8 mouse cellular contexts compared by ENCODE assay signal in genomic region chrX:107679203-107679602, GRCm38 (mm10). TPM values are rescaled to one million over a fixed set of nuclear protein-coding genes. Genes with fewer than 3 reads are reported as not detected.
DNase-seq lines count a peak whose midpoint lies in the region; ATAC-seq lines count a peak whose summit lies in the region.

No protein-coding gene starts in this region.

- peak; percentile 28 for DNase-seq in heart, adult 11 months
- no peak for DNase-seq in heart, postnatal 14 days
- DNase-seq in 3T3-L1 (ENCODE audit: low read depth, low spot score), result peak; percentile 1
- DNase-seq in liver, embryonic 13.5 days, result no peak
- no peak for DNase-seq in B cell, adult 2 months
- DNase-seq in cerebellum, adult 9-10 months, result no peak

- no peak overlapping the region for H3K9ac ChIP-seq in forebrain, embryonic 13.5 days
- H3K9ac ChIP-seq in liver, embryonic 13.5 days, result no peak overlapping the region

- intact Hi-C loops in heart, postnatal 14 days (cut with DNase I), result no loop called here

- peak; percentile 53; the same call in 1 of the 2 replicates for ATAC-seq in forebrain, embryonic 13.5 days
- ATAC-seq in liver, embryonic 13.5 days (ENCODE audit: low read depth), result no peak
- ATAC-seq in cerebellum, adult (ENCODE audit: insufficient number of reproducible peaks, low FRiP score, low TSS enrichment), result no peak

- no peaks in the 10 kb centered on the region for H3K4me1 ChIP-seq in forebrain, embryonic 13.5 days
- H3K4me1 ChIP-seq in liver, embryonic 13.5 days (replicated peaks), result no peaks in the 10 kb centered on the region

- H3K27ac ChIP-seq in forebrain, embryonic 13.5 days, result no peak overlapping the region
- H3K27ac ChIP-seq in liver, embryonic 13.5 days, result no peak overlapping the region

- WGBS in forebrain, embryonic 13.5 days, result 11% methylated on average over 10 of the region's 10 CpGs
- 10% methylated on average over 10 of the region's 10 CpGs for WGBS in liver, embryonic 13.5 days (ENCODE audit: insufficient replicate concordance)

- peaks cover 26% of the 10 kb centered on the region; the same call in 1 of the 2 replicates for H3K27me3 ChIP-seq in forebrain, embryonic 13.5 days
- H3K27me3 ChIP-seq in liver, embryonic 13.5 days, result peaks cover 11% of the 10 kb centered on the region

- H3K4me3 ChIP-seq in forebrain, embryonic 13.5 days, result peak overlapping the region; percentile 24
- no peak overlapping the region for H3K4me3 ChIP-seq in liver, embryonic 13.5 days (replicated peaks)

- H3K36me3 ChIP-seq in forebrain, embryonic 13.5 days (ENCODE audit: poor library complexity, severe bottlenecking), result no peaks in the 10 kb centered on the region
- no peaks in the 10 kb centered on the region for H3K36me3 ChIP-seq in liver, embryonic 13.5 days

- H3K4me2 ChIP-seq in forebrain, embryonic 13.5 days, result peak overlapping the region; percentile 54
- H3K4me2 ChIP-seq in liver, embryonic 13.5 days, result peak overlapping the region; percentile 17; the same call in 1 of the 2 replicates

- H3K9me3 ChIP-seq in forebrain, embryonic 13.5 days (replicated peaks), result no peaks in the 10 kb centered on the region
- H3K9me3 ChIP-seq in liver, embryonic 13.5 days (replicated peaks), result no peaks in the 10 kb centered on the region

RNA-seq across cellular contexts. Expression of gene Tbx22, which starts 11.4 kb away (rescaled TPM):
- total RNA-seq in heart, postnatal 14 days (2021), result not detected
- polyA plus RNA-seq in forebrain, embryonic 13.5 days (2015; fragmentation: Nextera tagmentation; extraction: Ambion mirVana), result not detected in 2 replicates
- not detected in 2 replicates for polyA plus RNA-seq in liver, embryonic 13.5 days (2015; fragmentation: Nextera tagmentation; extraction: Ambion mirVana)

Comparison
In these comparisons a context has a peak if more than half of its experiments do, and no peak if none do; other contexts are left out.
1. DNase-seq: peak in heart, adult 11 months (single experiment) and 3T3-L1 (single experiment); none in heart, postnatal 14 days (0 of 2), liver, embryonic 13.5 days (single experiment), B cell, adult 2 months (0 of 2) and cerebellum, adult 9-10 months (single experiment).